Comparison of ENCODE assay signal across 8 mouse cellular contexts in genomic region chr11:19919785-19920671, GRCm38 (mm10). TPM values are rescaled to one million over a fixed set of nuclear protein-coding genes. Genes with fewer than 3 reads are reported as not detected.
A peak's percentile ranks its signal among the peaks of the same experiment; 100 is the strongest.
DNase-seq lines count a peak whose midpoint lies in the region; ATAC-seq and TF ChIP-seq lines count a peak whose summit lies in the region.

No protein-coding gene starts in this region.

- H3K4me2 ChIP-seq in lung, postnatal 0 days (replicated peaks; ENCODE audit: low read depth, low read length) = peak overlapping the region; percentile 81

- peak; percentile 76 for TF ChIP-seq EP300 in lung, postnatal 0 days (IDR thresholded peaks at IDR 0.05)

- peak; percentile 49 to 56 for ATAC-seq in hematopoietic stem cell, adult 5-6 weeks (replicated peaks in 1 of 2; ENCODE audit: insufficient read depth in 1 of 2, low FRiP score in 2 of 2, low TSS enrichment in 1 of 2, low read depth in 1 of 2, poor library complexity in 2 of 2, severe bottlenecking in 2 of 2)
- peak; percentile 81 for ATAC-seq in lung, postnatal 0 days

- H3K36me3 ChIP-seq in lung, postnatal 0 days (ENCODE audit: insufficient read depth, low read length) = no peaks in the 10 kb centered on the region

- no peaks in the 10 kb centered on the region for H3K27me3 ChIP-seq in lung, postnatal 0 days (replicated peaks; ENCODE audit: insufficient read depth, low read length)

- peak overlapping the region; percentile 34 for H3K9ac ChIP-seq in lung, postnatal 0 days (replicated peaks; ENCODE audit: low read depth)

- H3K4me1 ChIP-seq in lung, postnatal 0 days (ENCODE audit: insufficient read depth, low read depth, low read length) = peaks cover 3% of the 10 kb centered on the region; the same call in 1 of the 2 replicates

- peak overlapping the region; percentile 72 for H3K4me3 ChIP-seq in lung, postnatal 0 days (ENCODE audit: low read depth, low read length)

- under 1% methylated on average over 68 of the region's 70 CpGs for WGBS in lung, postnatal 0 days

- TF ChIP-seq CTCF in lung, postnatal 0 days (IDR thresholded peaks at IDR 0.05) = peak; percentile 72

- no peaks in the 10 kb centered on the region for H3K9me3 ChIP-seq in lung, postnatal 0 days (ENCODE audit: low read length)

- DNase-seq in MN1 (ENCODE audit: low spot score) = peak; percentile 93
- peak; percentile 86 for DNase-seq in cerebellum, adult 8-10 months
- peak; percentile 82 for DNase-seq in forelimb bud, embryonic 11.5 days (ENCODE audit: low read depth, low spot score)
- peak; percentile 86 to 93 for DNase-seq in layer of hippocampus, postnatal 10 days (ENCODE audit: low spot score in 2 of 2)
- DNase-seq in lung, postnatal 0 days (ENCODE audit: low spot score) = peak; percentile 91
- peak; percentile 76 for DNase-seq in ovary, adult 18-20 months (ENCODE audit: low spot score)
- peak; percentile 85 for DNase-seq in thymus, postnatal 0 days (ENCODE audit: low spot score)

- H3K27ac ChIP-seq in lung, postnatal 0 days (ENCODE audit: low read length) = peak overlapping the region; percentile 87

RNA-seq across cellular contexts. Expression of gene Spred2, which starts 4.1 kb away (rescaled TPM):
- 4.9 and 11.3 TPM in 2 replicates for total RNA-seq in hematopoietic stem cell, adult 5-6 weeks (2017)
- 10 to 100 TPM; 79.2 to 82.6 TPM for total RNA-seq in layer of hippocampus, postnatal 10 days (2021)
- polyA plus RNA-seq in lung, postnatal 0 days (2015; fragmentation: Nextera tagmentation; extraction: Ambion mirVana) = 3.9 and 4.9 TPM in 2 replicates
- 5.5 and 6.4 TPM in 2 replicates for polyA plus RNA-seq in thymus, postnatal 0 days (2015; fragmentation: Nextera tagmentation; extraction: Ambion mirVana)

Comparison
In these comparisons a context has a peak if more than half of its experiments do, and no peak if none do; other contexts are left out.
1. Peak in every context shown above with its lines: DNase-seq, ATAC-seq, H3K4me3 ChIP-seq and H3K27ac ChIP-seq.